Mouse (Mus musculus) hindbrain, embryonic 14.5 days (tissue): ENCODE results near the gene Ptprg. TPM values are rescaled to one million over a fixed set of nuclear protein-coding genes. Genes with fewer than 3 reads are reported as not detected.

ENCODE experiments used
- ATAC-seq: fragments of 200-750 bp; cut with Nextera tagmentation; 2 replicates; pipeline ENCODE4 v1.8.0; 2017; ENCODE audit warnings: moderate number of reproducible peaks, mild to moderate bottlenecking, moderate TSS enrichment, moderate library complexity; ENCODE audit not compliant: low FRiP score
- DNase-seq: peaks from one replicate; pipeline ENCODE4 v3.0.0-alpha.2; 2015; ENCODE audit warnings: low spot score
- H3K27ac ChIP-seq: fragments of 300-500 bp; sonication (generic); 2 replicates; pipeline ENCODE4 v1.5.1; 2014; ENCODE audit warnings: mild to moderate bottlenecking, moderate library complexity
- H3K27me3 ChIP-seq: fragments of 300-500 bp; sonication (generic); 2 replicates; pipeline ENCODE4 v1.6.1; 2014; ENCODE audit warnings: mild to moderate bottlenecking, low read length, mixed read lengths; ENCODE audit not compliant: control insufficient read depth, insufficient read depth
- H3K36me3 ChIP-seq: fragments of 300-500 bp; sonication (generic); replicated peaks from 2 replicates; pipeline ENCODE4 v1.6.1; 2014; ENCODE audit not compliant: control insufficient read depth, insufficient read depth
- H3K4me1 ChIP-seq: fragments of 300-500 bp; sonication (generic); replicated peaks from 2 replicates; pipeline ENCODE4 v1.6.1; 2014; ENCODE audit warnings: antibody characterized with exemption, low read length, mixed read lengths; ENCODE audit not compliant: control insufficient read depth, insufficient read depth
- H3K4me2 ChIP-seq: fragments of 300-500 bp; sonication (generic); replicated peaks from 2 replicates; pipeline ENCODE4 v1.6.1; 2014; ENCODE audit warnings: mild to moderate bottlenecking, moderate library complexity
- H3K4me3 ChIP-seq: fragments of 300-500 bp; sonication (generic); replicated peaks from 2 replicates; pipeline ENCODE4 v1.5.1; 2014; ENCODE audit warnings: mild to moderate bottlenecking, low read length
- H3K9ac ChIP-seq: fragments of 300-500 bp; sonication (generic); 2 replicates; pipeline ENCODE4 v1.6.1; 2014
- H3K9me3 ChIP-seq: fragments of 300-500 bp; sonication (generic); 2 replicates; pipeline ENCODE4 v1.6.1; 2016; ENCODE audit warnings: low read length; ENCODE audit not compliant: control insufficient read depth
- WGBS: fragments of 180-500 bp; shearing (Covaris S2); extraction: QIAGEN DNeasy Blood & Tissue Kit; methylation state at CpG from one replicate; pipeline ENCODE4 v1.1.7; 2014; 5-methylcytosine and 5-hydroxymethylcytosine counted together
- polyA plus RNA-seq: library from polyadenylated mRNA; unstranded; fragments of >200 nt; fragmentation: Nextera tagmentation; extraction: Ambion mirVana; gene quantifications from 2 replicates; pipeline ENCODE4 v1.2.1, GENCODE M21; 2014

Ptprg gene
- polyA plus RNA-seq, 1 experiment from 2014 or later: 49.0 TPM

DNA sequence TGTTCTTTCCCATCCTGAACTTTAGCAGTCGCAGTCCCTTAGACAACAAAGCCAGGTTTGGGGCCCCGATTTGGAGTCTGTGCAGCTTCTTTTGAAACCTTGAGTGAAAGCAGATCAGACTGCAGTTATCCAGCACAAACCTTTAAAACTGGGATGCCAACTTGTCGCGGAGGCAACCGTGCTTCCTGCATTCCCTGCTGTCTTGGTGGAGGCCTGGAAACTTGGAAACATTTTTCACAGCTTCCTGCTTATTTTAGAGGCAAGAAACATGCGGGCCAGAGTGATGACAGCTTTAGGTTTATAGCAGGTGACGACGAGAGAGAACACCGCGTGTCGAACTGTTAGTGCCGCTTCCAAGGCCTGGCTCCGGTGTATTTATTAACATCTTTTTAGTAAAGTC lies 342.2 kb downstream of the Ptprg start:
- H3K36me3 ChIP-seq: no peaks in the 10 kb centered on the region
- ATAC-seq (no peak), DNase-seq (no peak)
- H3K4me3 ChIP-seq: no peak overlapping the region
- H3K9ac ChIP-seq: no peak overlapping the region
- H3K27ac ChIP-seq: no peak overlapping the region
- no peaks in the 10 kb centered on the region for H3K27me3 ChIP-seq
- WGBS: 80% methylated on average over 13 of the region's 13 CpGs
- no peak overlapping the region for H3K4me2 ChIP-seq
- no peaks in the 10 kb centered on the region for H3K9me3 ChIP-seq
- no peaks in the 10 kb centered on the region for H3K4me1 ChIP-seq

DNA sequence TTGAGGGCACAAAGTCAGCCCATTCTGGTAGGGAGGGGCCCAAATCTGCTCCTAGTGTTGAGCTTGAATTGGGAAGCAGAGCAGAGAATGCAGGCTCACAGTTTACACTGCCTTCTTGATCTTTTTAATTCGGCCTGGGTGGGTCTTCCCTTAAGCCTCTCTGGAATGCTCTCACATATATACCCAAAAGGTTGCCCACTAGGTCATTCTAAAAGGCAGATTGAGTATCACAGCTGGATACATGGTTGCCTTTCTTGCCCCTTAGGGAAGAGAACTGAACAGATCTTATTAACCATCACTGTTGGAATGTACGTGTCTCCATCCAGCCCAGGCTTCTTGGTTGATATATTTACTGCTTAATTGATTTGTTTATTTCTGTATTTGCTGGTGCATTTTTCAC lies 349.5 kb downstream of the Ptprg start:
- Histone ChIP-seq H3K4me3 (no peak overlapping the region), H3K27me3 (no peaks in the 10 kb centered on the region), H3K9ac (no peak overlapping the region), H3K27ac (no peak overlapping the region), H3K36me3 (no peaks in the 10 kb centered on the region), H3K4me1 (peaks cover 12% of the 10 kb centered on the region; the same call in 1 of the 2 replicates), H3K4me2 (no peak overlapping the region), H3K9me3 (no peaks in the 10 kb centered on the region)
- ATAC-seq: no peak
- DNase-seq: no peak
- WGBS: 48% methylated on average over 2 of the region's 2 CpGs

DNA sequence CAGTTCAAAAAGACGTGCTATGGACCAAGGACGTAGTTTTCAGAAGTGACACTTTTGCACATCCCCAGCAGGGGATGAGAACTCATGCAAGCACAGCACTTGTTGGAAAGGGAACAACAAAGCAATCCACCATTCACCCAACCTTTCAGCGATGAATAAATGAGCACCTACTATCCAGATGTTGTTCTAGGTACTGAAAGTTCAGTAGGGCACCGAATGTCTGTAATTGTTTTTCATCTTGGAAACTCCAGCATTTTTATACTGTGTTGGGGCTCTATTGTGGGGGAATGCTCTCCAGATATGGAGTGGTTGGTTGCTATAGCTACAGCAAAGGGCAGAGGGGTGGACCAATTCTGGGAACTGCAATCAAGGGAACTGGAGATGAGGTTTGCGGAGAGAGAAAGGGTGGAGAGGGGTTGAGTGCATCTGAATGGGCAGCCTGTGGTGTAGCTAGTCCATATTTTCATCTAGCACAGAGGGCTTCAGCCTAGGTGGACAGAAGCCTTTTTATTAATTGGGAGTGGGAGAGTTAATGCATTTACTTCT lies 352.9 kb downstream of the Ptprg start:
- H3K27ac ChIP-seq: no peak overlapping the region
- no peak for ATAC-seq
- no peak overlapping the region for H3K4me2 ChIP-seq
- no peaks in the 10 kb centered on the region for H3K9me3 ChIP-seq
- H3K4me3 ChIP-seq: no peak overlapping the region
- peaks cover 12% of the 10 kb centered on the region; the same call in 1 of the 2 replicates for H3K4me1 ChIP-seq
- H3K27me3 ChIP-seq: no peaks in the 10 kb centered on the region
- no peak for DNase-seq
- no peaks in the 10 kb centered on the region for H3K36me3 ChIP-seq
- 61% methylated on average over 5 of the region's 5 CpGs for WGBS
- no peak overlapping the region for H3K9ac ChIP-seq

DNA sequence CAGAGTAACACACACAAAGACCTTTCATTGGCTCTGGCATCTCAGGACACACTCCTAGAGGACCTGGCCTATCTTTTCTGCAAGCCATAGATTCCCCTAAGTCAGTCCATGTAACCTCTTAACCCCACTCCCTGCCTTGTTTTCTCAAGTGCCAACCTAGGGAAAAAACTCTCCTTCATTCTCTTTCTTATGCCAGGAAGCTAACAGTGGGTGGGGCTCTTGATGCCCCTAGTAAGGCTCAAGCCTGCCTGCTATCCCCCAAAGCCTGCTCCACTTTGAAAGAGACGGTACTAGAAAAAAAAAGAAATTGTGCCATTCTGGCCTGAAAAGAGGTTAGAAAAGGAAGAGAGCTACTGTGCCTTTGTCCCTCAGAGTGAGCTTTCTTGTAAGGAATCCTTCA lies 358.9 kb downstream of the Ptprg start:
- 71% methylated on average over 1 of the region's 1 CpGs for WGBS
- no peak for DNase-seq
- no peak for ATAC-seq
- Histone ChIP-seq H3K36me3 (no peaks in the 10 kb centered on the region), H3K9ac (no peak overlapping the region), H3K4me1 (no peaks in the 10 kb centered on the region), H3K9me3 (no peaks in the 10 kb centered on the region), H3K4me3 (no peak overlapping the region), H3K27ac (no peak overlapping the region), H3K27me3 (no peaks in the 10 kb centered on the region), H3K4me2 (no peak overlapping the region)

DNA sequence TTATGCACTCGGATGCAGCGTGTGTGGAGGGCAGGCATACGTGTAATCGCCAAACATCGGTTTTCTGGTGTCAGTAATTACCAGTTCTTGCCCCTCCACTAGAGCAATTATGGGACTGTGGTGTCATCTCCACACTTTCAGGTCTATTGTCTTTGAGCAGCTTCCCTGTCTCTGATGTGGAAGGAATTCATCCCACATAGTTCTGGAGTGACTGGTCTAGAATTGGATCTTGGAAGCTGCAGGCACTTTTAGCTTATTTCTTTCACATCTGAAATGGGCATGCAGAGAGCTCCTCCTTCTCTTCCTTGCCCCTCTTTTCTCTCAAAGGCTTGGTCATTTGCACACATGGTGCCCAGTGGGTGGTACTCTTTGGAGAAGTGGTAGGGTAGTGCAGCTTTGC lies 363.9 kb downstream of the Ptprg start:
- no peak for DNase-seq
- Histone ChIP-seq H3K9me3 (no peaks in the 10 kb centered on the region), H3K36me3 (no peaks in the 10 kb centered on the region), H3K4me2 (no peak overlapping the region), H3K4me1 (no peaks in the 10 kb centered on the region), H3K27me3 (no peaks in the 10 kb centered on the region), H3K27ac (no peak overlapping the region), H3K4me3 (no peak overlapping the region), H3K9ac (no peak overlapping the region)
- 87% methylated on average over 5 of the region's 5 CpGs for WGBS
- no peak for ATAC-seq

DNA sequence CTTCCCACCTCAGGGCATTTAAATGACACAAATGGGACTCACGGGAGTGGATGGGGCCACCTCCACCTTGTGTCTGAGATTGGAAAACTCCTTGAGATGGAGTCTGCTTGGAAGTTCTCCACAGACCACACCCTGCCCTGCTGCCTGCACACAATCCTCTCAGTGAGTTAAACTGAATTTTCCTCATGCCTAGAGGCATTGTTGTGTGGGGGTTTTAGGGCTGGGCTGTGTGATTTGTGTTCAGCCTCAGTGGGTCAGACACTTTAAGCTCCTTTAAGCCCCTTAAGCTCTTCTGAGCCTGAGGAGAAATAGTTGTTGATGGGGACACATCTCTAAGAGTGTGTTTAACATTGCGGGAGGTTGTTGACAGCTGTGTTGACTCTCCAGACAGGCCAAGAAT lies 375.2 kb downstream of the Ptprg start:
- Histone ChIP-seq H3K9me3 (no peaks in the 10 kb centered on the region), H3K9ac (no peak overlapping the region), H3K27me3 (no peaks in the 10 kb centered on the region), H3K36me3 (no peaks in the 10 kb centered on the region), H3K4me1 (0 out of 2 replicates have a peak, but pooled peaks cover 4% of the 10 kb centered on the region), H3K4me2 (no peak overlapping the region), H3K27ac (no peak overlapping the region), H3K4me3 (no peak overlapping the region)
- DNase-seq (no peak), ATAC-seq (no peak)
- 82% methylated on average over 2 of the region's 2 CpGs for WGBS

DNA sequence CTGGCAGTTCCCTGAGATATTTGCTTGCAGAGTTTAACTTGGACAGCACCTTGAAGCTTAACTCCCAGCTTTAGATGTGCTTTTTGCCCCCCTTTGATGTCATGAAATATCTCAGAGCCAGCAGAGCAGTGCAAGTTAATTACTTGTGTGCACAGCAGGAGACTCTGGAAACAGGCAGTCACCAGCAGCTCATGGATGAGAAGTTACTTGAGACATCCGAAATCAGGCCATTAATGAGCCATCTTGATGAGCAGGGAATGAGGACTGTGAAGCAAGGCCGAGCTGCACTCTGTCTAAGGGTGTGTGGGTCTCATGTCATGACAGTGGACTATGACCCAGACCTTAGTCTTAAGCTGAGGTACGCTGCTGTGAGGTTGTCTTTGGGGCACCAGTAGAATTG lies 379.2 kb downstream of the Ptprg start:
- Histone ChIP-seq H3K9ac (no peak overlapping the region), H3K27ac (no peak overlapping the region), H3K9me3 (no peaks in the 10 kb centered on the region), H3K4me2 (no peak overlapping the region), H3K36me3 (no peaks in the 10 kb centered on the region), H3K27me3 (no peaks in the 10 kb centered on the region), H3K4me1 (0 out of 2 replicates have a peak, but pooled peaks cover 4% of the 10 kb centered on the region), H3K4me3 (no peak overlapping the region)
- DNase-seq (no peak), ATAC-seq (no peak)
- WGBS: 49% methylated on average over 3 of the region's 3 CpGs

DNA sequence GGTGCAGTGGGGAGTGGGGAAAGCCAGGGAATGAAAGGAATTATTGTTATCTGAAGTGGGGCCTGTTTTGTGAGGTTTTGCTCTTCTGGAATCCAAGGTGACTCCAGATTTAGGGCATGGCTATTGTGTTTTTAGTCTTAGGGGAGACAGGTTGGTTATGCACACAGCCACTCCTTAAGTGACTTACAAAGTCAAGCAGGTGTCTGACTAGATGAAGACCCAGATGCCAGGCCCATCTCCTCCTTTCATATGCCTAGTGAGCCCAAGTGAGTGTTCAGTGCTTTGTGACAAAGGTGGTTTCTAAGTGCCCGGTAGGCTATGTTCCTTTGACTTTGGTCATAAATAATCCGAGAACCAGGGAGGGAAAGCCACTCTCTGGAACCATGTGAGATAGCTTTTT lies 381.2 kb downstream of the Ptprg start:
- Histone ChIP-seq H3K4me2 (no peak overlapping the region), H3K4me1 (0 out of 2 replicates have a peak, but pooled peaks cover 4% of the 10 kb centered on the region)
- ATAC-seq: no peak

DNA sequence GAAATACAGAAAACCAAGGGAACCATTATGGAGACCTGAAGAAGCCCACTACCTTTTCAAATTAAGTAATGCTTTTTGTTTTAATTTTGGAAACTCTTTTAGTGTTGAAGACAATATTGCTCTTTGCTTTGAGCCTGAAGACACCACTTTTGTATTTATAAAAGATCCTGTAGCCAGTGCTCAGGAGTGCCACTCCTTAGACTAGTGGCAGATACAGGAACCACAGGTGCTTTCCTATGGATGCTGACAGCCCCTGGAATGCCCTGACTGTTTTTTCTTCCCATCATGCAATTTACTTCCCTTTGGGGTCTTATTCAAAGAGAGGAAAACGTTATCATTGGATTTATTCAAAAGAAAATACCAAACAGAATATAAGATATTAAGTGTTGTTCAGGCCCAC lies 381.9 kb downstream of the Ptprg start:
- Histone ChIP-seq H3K27ac (no peak overlapping the region), H3K9ac (no peak overlapping the region), H3K4me3 (no peak overlapping the region), H3K4me1 (0 out of 2 replicates have a peak, but pooled peaks cover 4% of the 10 kb centered on the region), H3K9me3 (no peaks in the 10 kb centered on the region), H3K36me3 (no peaks in the 10 kb centered on the region), H3K27me3 (no peaks in the 10 kb centered on the region), H3K4me2 (no peak overlapping the region)
- no peak for DNase-seq
- ATAC-seq: no peak
- WGBS: 44% methylated on average over 1 of the region's 1 CpGs

More for the DNA sequence above, 381.2 kb downstream of the Ptprg start:
- Histone ChIP-seq H3K4me3 (no peak overlapping the region), H3K36me3 (no peaks in the 10 kb centered on the region), H3K9ac (no peak overlapping the region), H3K9me3 (no peaks in the 10 kb centered on the region), H3K27me3 (no peaks in the 10 kb centered on the region), H3K27ac (no peak overlapping the region)
- 84% methylated on average over 2 of the region's 2 CpGs for WGBS
- DNase-seq: no peak

DNA sequence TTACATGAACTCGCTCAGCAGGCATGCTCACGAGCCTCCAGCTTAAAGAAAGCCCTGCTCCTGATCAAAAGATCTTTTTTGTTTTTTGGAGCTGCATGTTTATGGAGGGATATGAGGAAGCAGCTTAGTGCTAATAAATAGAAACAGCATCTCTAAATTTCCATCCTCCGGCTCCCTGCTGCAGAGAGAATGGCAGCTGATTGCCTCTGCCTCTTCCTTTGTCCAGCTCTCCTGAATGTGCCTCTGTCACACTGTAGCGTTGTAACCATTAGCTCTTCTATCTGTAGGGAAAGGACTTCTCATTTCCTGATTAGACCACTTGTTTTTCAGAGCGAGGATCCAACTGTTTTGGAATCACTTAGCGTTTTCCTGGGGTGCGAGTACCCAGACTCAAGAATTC lies 382.4 kb downstream of the Ptprg start:
- Histone ChIP-seq H3K36me3 (no peaks in the 10 kb centered on the region), H3K4me1 (0 out of 2 replicates have a peak, but pooled peaks cover 4% of the 10 kb centered on the region), H3K9me3 (no peaks in the 10 kb centered on the region), H3K27ac (no peak overlapping the region), H3K9ac (no peak overlapping the region), H3K4me2 (no peak overlapping the region), H3K27me3 (no peaks in the 10 kb centered on the region), H3K4me3 (no peak overlapping the region)
- 79% methylated on average over 7 of the region's 7 CpGs for WGBS
- DNase-seq (no peak), ATAC-seq (no peak)
